Mouse (Mus musculus) spleen, adult 2 months (tissue): ENCODE measurements at regions not wholly inside any gene's neighbourhood (a gene's known extent, or its start where the extent isn't known, plus 50 kb on each side); places are given as distances from the start of the nearest gene placed in this dataset.

Experiments
- DNase-seq, 2 experiments: peaks; one replicate each; pipeline versions ENCODE4 v3.0.0 to v3.0.0-alpha.2; 2012 to 2021; ENCODE audit warnings: low spot score in 2 of 2, low read depth in 1 of 2
- H3K27ac ChIP-seq: fragments of 200-500 bp; 2 replicates; pipeline ENCODE4 v1.5.1; 2012; ENCODE audit warnings: low read length, inconsistent platforms; ENCODE audit not compliant: insufficient read depth
- H3K27me3 ChIP-seq: fragments of 200-500 bp; 2 replicates; pipeline ENCODE4 v1.6.1; 2012; ENCODE audit warnings: mild to moderate bottlenecking, moderate library complexity, low read length, inconsistent platforms; ENCODE audit not compliant: control insufficient read depth, insufficient read depth
- H3K36me3 ChIP-seq: fragments of 200-500 bp; 2 replicates; pipeline ENCODE4 v1.6.1; 2012; ENCODE audit warnings: mild to moderate bottlenecking, low read length, inconsistent platforms; ENCODE audit not compliant: control insufficient read depth, insufficient read depth
- H3K4me1 ChIP-seq: fragments of 200-500 bp; 2 replicates; pipeline ENCODE4 v1.6.1; 2011; ENCODE audit warnings: inconsistent platforms; ENCODE audit not compliant: control insufficient read depth, insufficient read depth, insufficient read length
- H3K4me3 ChIP-seq: fragments of 200-500 bp; 2 replicates; pipeline ENCODE4 v1.5.1; 2011; ENCODE audit warnings: mild to moderate bottlenecking, inconsistent platforms; ENCODE audit not compliant: insufficient read depth, insufficient read length; ENCODE audit errors: extremely low read depth
- CTCF ChIP-seq: fragments of 200-500 bp; IDR thresholded peaks from 2 replicates; pipeline ENCODE4 v1.5.1; 2011; ENCODE audit warnings: mild to moderate bottlenecking, inconsistent platforms; ENCODE audit not compliant: insufficient read depth, insufficient read length, insufficient replicate concordance; ENCODE audit errors: extremely low read depth
- POLR2A ChIP-seq: fragments of 200-500 bp; IDR thresholded peaks from 2 replicates; pipeline ENCODE4 v1.6.1; 2011; ENCODE audit warnings: low read depth, low read length, inconsistent platforms
- WGBS: fragments of 180-500 bp; shearing (Covaris S2); methylation state at CpG from one replicate; pipeline ENCODE4 v1.1.7; 2018; 5-methylcytosine and 5-hydroxymethylcytosine counted together

DNA sequence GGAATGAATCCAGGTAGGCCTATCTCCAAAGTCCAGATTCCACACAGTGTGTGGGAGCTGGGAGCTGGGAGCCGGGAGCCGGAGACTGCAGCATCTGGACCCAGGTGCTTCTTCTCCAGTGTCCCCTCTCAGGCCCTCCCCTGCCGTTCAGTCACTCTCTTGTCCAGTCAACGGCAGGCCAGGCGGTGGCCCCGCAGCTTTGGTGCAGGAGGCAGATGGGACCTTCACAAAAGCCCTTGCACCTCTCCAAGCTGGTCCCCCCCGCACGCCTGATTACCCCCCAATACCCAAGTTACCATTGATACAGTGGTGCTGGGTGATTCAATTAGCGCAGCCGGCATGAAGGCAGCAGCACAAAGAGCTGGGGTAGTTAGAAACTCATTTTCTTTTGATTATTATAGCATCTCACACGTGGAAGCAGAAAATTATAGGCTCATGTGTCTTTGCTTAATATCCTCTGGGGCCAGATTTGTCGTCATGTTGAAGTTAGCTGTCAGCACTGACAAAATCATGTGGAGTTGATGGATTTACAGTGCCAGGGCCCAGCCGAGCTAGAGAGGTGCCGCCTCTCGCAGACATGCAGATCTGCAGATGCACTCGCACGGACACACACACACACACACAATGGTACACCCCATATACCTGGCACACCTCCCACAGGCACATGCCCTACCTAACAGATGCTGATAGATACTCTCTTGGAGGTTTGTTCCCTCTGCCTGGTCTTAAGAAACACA lies 53.6 kb upstream of the Lhx1 start:
- Histone ChIP-seq H3K4me1 (no peaks in the 10 kb centered on the region), H3K27ac (no peak overlapping the region), H3K4me3 (no peak overlapping the region), H3K27me3 (no peaks in the 10 kb centered on the region), H3K36me3 (no peaks in the 10 kb centered on the region)
- whole genome bisulfite sequencing = 84% methylated on average over 17 of the region's 17 CpGs
- no peak for DNase-seq
- TF ChIP-seq CTCF = no peak
- no peak for TF ChIP-seq POLR2A
